Mouse (Mus musculus) c-Kit-positive CD71-positive TER-119-positive erythroid progenitor cells, embryonic 14.5 days (primary cell): ENCODE measurements around the gene Tom1l2.

Experiments used
- DNase-seq: peaks from one replicate; pipeline ENCODE4 v3.0.0-alpha.2; 2013; ENCODE audit warnings: low spot score

Gene Tom1l2

DNA sequence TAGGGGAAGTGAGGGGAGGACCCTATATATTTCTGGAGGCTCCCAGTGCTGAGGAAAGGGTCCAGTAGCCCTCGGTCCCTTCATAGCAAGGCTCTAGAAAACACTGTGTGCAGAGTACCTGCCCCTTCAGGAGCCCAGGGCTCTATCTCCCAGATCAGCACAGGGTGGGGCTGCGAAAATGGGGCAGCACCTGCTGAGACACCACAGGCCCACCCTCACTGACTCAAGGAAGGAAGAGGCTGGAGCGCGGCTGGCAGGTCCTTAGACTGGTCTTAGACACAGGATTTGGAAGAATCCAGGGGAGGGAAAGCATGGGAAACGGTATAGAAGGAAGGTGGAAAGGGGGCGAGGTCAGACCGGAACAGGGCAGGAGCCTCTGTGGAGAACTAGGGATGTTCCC lies 122.2 kb downstream of the Tom1l2 start:
- no peak for DNase-seq

GRCm38 (mm10) chr11:60229821-60230220 lies 122.9 kb downstream of the Tom1l2 start:
- no peak for DNase-seq

DNA sequence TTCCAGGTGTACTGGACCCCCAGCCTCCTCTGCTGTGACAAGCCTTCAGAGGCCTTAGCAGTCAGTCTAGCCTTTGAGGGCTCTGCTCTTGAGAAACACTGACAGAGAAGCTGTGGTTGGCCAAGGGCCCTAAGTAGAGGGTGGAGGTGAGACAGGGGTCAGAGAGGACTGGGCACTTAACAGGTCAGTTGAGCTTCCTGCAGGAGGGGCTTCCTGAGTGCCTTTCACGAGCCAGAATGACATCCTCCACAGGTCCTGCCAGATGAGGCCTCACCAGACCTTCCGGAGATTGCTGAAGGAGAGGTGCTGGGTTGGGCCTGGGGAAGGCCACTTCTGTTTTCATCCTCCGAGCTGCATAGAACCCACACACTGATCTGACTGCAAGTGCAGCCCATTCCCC lies 124.2 kb downstream of the Tom1l2 start:
- no peak for DNase-seq

GRCm38 (mm10) chr11:60225874-60226273 lies 126.8 kb downstream of the Tom1l2 start:
- DNase-seq: no peak

DNA sequence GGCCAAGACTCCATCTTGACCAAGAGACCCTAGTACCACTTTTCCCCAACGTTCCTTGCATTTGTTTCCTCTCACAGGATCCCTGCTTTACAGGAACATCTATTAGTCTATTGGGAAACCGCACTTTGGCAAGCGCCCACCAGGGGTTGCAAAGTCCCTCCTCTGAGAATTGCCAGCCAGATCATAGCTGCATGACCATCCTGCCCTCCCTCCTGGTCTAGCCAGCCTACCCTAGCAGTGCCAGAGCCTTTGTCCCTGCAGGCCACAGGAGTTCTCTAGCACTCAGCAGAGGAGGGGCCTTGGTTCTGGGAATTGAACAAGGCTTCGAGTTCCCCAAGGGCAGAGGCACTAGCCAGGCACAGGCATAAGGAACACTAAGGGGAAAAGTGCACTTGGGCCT lies 128.0 kb downstream of the Tom1l2 start:
- no peak for DNase-seq

- DNase-seq: peak; percentile 69
Measured at GRCm38 (mm10) chr11:60222469-60223236, 130.1 kb downstream of the Tom1l2 start, which contains the start of gene Srebf1. Gene Srebf1, minus strand, starts transcription at chr11:60222581.

GRCm38 (mm10) chr11:60222085-60222468 lies 130.6 kb downstream of the Tom1l2 start:
- no peak for DNase-seq

GRCm38 (mm10) chr11:60221425-60221824 lies 131.3 kb downstream of the Tom1l2 start:
- no peak for DNase-seq

- DNase-seq: peak; percentile 94
Measured at GRCm38 (mm10) chr11:60220291-60220804, 132.4 kb downstream of the Tom1l2 start.

DNA sequence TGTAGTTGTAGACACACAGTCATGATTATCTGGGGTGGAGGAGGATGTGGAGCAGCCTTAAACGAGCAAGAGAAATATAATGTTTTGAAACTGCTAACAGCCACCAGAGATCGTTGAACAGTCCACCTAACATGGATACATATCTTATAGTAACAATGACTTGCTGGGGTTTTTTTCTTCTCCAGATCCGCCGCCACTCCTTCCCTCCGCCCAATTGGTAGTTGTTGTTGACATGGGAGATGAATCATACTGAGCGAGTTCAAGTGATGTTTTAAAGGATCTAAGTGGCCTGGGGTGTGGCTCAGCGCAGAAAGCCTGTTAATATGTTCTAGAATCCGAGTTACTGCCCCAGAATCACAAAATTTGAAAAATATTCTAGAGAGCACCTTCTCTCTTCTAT lies 133.1 kb downstream of the Tom1l2 start:
- peak; percentile 66 for DNase-seq

DNA sequence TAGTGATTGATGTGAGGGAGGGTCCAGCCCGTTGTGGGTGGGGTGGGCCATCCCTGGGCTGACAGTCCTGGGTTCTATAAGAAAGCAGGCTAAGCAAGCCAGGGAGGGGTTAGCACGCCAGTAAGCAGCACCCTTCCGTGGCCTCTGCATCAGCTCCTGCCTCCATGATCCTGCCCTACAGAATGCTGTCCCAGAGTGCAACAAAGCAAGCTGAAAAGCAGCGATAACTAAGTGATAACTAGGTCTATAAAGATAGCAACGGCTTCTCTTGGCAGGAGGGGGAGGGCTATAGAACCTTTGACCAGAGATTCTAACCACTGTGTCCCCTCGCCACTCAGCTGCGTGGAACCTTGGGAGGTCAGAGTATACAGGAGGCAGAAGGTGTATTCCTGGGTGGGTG lies 135.2 kb downstream of the Tom1l2 start:
- DNase-seq: no peak

GRCm38 (mm10) chr11:60216671-60217070 lies 136.0 kb downstream of the Tom1l2 start:
- DNase-seq: no peak

- DNase-seq: no peak
Measured at GRCm38 (mm10) chr11:60213266-60213665, 139.4 kb downstream of the Tom1l2 start.

DNA sequence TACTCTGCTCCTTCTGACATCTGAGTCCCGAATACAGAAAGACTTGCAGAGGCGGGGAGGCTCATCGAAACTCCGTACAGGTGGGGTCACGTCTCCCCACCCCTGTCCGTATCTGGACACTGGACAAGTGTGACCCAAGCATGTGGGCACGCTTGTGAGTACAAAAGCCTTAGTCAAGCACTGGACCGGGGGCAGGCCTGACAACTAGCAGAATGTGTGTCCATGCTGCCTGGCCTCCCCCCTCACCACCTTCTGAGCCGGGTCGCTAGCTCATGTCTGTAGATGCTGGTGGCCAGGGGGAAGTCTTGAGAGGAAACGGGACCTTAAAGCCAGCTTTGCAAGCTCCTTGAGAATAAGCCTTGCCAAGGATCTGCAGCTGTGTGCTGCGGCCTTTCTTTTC lies 140.9 kb downstream of the Tom1l2 start:
- DNase-seq: no peak

DNA sequence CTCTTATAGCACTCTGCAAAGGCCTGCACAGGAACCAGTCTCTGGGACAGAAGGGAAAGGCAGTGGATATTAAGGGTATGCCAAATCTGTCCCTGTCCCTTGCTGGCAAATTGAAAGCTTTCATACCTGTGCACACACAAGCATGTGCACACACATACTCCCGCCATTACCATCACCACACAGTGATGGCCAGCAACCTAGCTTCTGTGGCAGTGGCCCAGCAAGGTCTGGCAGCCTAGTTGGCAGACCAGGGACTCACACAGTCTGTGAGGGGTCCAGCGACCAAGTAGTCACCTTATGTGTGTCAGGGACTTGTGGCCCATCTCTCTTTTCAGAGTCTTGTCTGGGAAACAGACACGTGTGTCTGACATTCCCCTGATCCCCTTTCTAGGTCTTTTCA lies 141.6 kb downstream of the Tom1l2 start:
- no peak for DNase-seq

DNA sequence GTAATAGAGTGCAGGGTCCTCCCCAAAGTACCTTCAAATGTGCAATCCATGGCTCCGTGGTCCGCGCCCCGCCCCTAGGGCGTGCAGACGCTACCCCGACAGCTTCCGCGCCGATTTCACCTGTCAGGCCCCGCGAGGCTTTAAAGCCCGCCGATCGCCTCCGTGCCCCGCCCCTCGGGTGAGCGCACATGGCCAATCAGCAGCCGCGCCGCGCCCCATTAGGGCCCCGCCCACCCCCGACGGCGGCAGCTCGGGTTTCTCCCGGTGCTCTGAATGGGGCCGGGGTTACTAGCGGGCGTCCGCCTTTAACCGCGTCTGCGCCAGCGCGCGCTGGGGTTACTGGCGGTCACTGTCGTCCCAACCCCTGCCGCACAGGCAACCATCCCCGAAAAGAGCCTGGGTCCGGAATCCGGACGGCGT lies 142.4 kb downstream of the Tom1l2 start:
- DNase-seq: peak; percentile 95

- DNase-seq: no peak
Measured at GRCm38 (mm10) chr11:60209933-60210249, 142.8 kb downstream of the Tom1l2 start.

- DNase-seq: no peak
Measured at GRCm38 (mm10) chr11:60209217-60209932, 143.3 kb downstream of the Tom1l2 start.

GRCm38 (mm10) chr11:60208712-60209111 lies 144.0 kb downstream of the Tom1l2 start:
- DNase-seq: no peak

DNA sequence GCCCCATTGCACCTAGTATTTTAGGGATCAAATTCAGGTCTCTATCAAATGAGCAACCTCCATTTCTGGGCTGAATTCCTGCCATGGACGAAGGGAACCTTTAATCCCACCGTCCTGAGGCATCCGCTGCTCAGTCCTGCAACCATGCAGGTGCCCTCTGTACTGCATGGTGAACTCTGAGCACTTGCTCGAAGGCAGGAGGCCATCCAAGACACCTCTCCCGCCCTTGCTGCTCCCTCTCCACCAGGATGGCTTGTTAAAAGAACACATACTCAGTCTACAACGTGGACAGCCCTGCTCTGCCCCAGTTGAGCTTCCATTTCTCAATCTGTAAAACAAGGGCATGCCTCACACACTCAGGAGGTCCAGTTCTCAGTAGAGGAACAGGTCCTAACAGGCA lies 144.5 kb downstream of the Tom1l2 start:
- DNase-seq: no peak

GRCm38 (mm10) chr11:60206207-60206606 lies 146.5 kb downstream of the Tom1l2 start:
- no peak for DNase-seq

- DNase-seq: no peak
Measured at GRCm38 (mm10) chr11:60205026-60205425, 147.7 kb downstream of the Tom1l2 start.
